Mouse (Mus musculus) bone marrow macrophage, adult 2 months (primary cell): Measurements from ENCODE around the gene Skap1. TPM values are rescaled to one million over a fixed set of nuclear protein-coding genes. Genes with fewer than 3 reads are reported as not detected.

Experiments used
- H3K27ac ChIP-seq: 2 replicates; pipeline ENCODE4 v1.5.1; 2012; ENCODE audit warnings: low read depth, low read length; ENCODE audit not compliant: insufficient read depth
- H3K4me1 ChIP-seq: 2 replicates; pipeline ENCODE4 v1.6.1; 2012; ENCODE audit warnings: low read length; ENCODE audit not compliant: control insufficient read depth, insufficient read depth
- H3K4me3 ChIP-seq: 2 replicates; pipeline ENCODE4 v1.5.1; 2012; ENCODE audit warnings: mild to moderate bottlenecking, low read length, moderate library complexity; ENCODE audit not compliant: insufficient read depth
- CTCF ChIP-seq: IDR thresholded peaks from 2 replicates; pipeline ENCODE4 v1.5.1; 2012; ENCODE audit warnings: low read depth, mild to moderate bottlenecking, low read length, moderate library complexity
- POLR2A ChIP-seq: IDR thresholded peaks from 2 replicates; pipeline ENCODE4 v1.6.1; 2012; ENCODE audit warnings: mild to moderate bottlenecking, low read depth, low read length, borderline replicate concordance
- polyA plus RNA-seq: library from polyadenylated mRNA; stranded (reverse); fragments of >200 nt; gene quantifications from 2 replicates; pipeline ENCODE4 v1.2.4, GENCODE M21; 2012; ENCODE audit not compliant: missing spikeins, insufficient read depth, insufficient read length

Skap1 gene
- polyA plus RNA-seq, 1 experiment = not detected

GRCm38 (mm10) chr11:96730327-96730726 lies 265.9 kb downstream of the Skap1 start:
- TF ChIP-seq POLR2A (no peak), CTCF (no peak)
- Histone ChIP-seq H3K27ac (no peak overlapping the region), H3K4me1 (no peaks in the 10 kb centered on the region), H3K4me3 (no peak overlapping the region)

DNA sequence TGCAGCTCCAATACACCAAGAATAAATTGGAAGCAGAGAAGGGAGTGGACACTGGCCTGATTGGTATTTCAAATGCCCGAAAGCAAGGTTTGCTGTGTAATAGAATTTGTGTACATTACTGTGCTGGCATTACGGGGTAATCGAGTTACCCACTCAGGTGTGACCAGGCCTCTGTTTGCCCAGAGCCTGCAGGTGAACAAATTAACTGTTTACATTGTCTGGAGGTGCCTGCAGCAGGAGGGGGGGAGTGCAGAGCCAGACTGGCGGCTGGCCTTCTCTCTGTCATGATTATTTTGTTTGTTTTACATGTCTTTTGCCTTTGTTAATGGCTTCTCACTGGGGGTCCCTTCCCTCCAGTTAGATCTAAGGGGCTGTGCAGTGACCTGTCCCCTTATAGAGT lies 268.3 kb downstream of the Skap1 start:
- Histone ChIP-seq H3K27ac (no peak overlapping the region), H3K4me1 (no peaks in the 10 kb centered on the region), H3K4me3 (no peak overlapping the region)
- TF ChIP-seq POLR2A (no peak), CTCF (no peak)

DNA sequence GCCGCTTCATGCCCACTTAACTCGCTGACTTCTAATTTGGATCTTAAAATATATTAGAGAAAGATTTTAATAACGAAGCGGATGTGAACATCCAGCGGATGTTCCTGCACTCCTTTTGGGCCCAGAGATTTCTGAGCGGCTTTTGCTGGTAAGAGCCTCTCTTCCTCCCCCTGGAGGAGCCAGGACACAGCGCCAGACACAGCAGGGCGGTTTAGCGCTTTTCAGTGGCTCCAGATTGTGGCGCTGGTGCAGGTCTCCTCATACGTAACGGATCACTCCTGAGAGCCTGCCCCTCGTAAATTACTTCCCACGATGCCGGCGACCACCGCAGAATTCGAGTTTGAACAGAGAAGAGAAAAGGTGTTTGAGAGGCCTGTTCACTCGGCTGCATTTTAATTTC lies 271.5 kb downstream of the Skap1 start:
- TF ChIP-seq CTCF (no peak), POLR2A (no peak)
- H3K4me1 ChIP-seq = no peaks in the 10 kb centered on the region
- H3K27ac ChIP-seq = no peak overlapping the region
- H3K4me3 ChIP-seq = no peak overlapping the region

DNA sequence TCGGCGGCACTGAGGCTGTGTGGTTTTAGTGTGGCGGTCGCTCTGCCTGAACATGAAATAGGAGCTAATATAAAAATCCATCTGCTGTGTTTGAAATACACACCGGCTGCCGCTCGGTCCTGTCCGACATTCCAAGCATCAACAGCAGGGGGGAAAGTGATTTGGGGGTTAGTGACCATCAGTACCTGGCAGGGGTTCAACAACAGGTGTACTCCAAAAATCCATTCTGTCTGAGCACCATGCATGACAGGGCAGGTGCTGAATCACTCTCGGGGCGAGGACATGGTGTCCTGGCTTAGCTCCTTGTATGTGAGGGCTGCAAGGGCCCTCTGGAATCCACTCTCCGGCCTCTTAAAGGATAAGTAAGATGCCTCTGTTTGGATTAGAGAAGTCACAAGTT lies 272.0 kb downstream of the Skap1 start:
- H3K4me1 ChIP-seq = no peaks in the 10 kb centered on the region
- TF ChIP-seq POLR2A (no peak), CTCF (no peak)
- no peak overlapping the region for H3K4me3 ChIP-seq
- no peak overlapping the region for H3K27ac ChIP-seq

DNA sequence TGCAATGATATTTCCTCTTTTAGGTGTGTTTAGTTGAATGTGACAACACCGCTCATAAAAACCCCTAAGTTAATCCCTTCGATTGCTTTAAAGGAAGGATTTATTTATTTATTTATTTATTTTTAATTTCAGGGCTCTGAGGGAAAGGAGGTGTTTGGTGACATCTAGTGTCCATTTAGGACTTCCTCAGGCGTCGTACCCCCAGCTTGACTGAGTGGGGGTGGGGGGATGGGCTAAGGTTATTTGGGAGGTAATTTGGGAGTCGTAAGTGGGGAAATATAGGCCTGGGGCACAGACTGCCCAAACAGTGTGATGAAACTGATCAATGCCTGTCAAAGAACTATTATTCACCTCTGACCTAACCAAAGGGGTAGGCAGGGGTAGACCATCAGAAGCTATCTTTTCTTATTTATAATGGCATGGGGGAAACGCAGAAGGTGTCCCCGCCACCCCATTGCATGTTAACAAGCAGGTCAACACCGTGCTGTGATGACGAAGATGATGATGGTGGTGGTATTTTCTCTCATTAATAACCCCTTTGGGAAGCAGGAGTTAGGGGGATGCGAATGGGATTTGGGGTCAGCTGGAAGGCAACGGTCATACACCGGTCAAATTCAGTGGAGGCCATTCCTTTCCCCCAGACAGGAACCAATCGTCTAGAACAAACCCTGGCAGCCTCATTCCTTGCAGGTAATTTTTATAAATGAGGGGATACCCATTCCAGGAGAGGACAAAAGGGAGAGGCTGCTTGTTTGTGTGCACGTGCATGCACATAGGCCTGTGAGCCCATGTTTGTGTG lies 273.5 kb downstream of the Skap1 start:
- H3K4me3 ChIP-seq = no peak overlapping the region
- H3K27ac ChIP-seq = no peak overlapping the region
- no peaks in the 10 kb centered on the region for H3K4me1 ChIP-seq
- TF ChIP-seq CTCF = no peak
- no peak for TF ChIP-seq POLR2A

- Histone ChIP-seq H3K4me3 (no peak overlapping the region), H3K27ac (no peak overlapping the region), H3K4me1 (no peaks in the 10 kb centered on the region)
- no peak for TF ChIP-seq POLR2A
- TF ChIP-seq CTCF = no peak
Observed at GRCm38 (mm10) chr11:96740796-96741195, 276.4 kb downstream of the Skap1 start.

DNA sequence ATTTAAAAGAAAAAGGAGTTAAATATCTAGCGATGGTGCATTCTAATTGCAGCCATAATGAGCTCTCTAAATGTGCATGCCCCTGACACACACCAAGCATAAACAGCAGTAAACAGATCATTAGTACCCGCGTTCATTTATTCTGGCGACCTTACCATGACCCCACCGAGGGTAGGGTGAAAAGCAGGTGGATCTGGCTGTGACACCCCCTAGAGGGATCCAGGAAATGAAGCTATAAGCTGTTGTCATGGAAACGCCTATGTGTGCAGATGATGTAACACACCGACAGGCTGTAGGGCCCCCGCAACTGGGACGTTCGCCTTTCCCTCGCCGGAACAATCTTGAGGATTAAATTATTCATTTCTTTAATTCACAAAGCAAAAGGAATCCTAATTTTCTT lies 277.6 kb downstream of the Skap1 start:
- no peaks in the 10 kb centered on the region for H3K4me1 ChIP-seq
- no peak overlapping the region for H3K27ac ChIP-seq
- no peak overlapping the region for H3K4me3 ChIP-seq
- no peak for TF ChIP-seq POLR2A
- TF ChIP-seq CTCF = no peak

- Histone ChIP-seq H3K4me1 (no peaks in the 10 kb centered on the region), H3K4me3 (no peak overlapping the region), H3K27ac (no peak overlapping the region)
- TF ChIP-seq POLR2A (no peak), CTCF (no peak)
Observed at GRCm38 (mm10) chr11:96743000-96743399, 278.6 kb downstream of the Skap1 start.

- Histone ChIP-seq H3K4me3 (no peak overlapping the region), H3K4me1 (no peaks in the 10 kb centered on the region), H3K27ac (no peak overlapping the region)
- TF ChIP-seq POLR2A = no peak
- no peak for TF ChIP-seq CTCF
Observed at GRCm38 (mm10) chr11:96743891-96744290, 279.5 kb downstream of the Skap1 start.

DNA sequence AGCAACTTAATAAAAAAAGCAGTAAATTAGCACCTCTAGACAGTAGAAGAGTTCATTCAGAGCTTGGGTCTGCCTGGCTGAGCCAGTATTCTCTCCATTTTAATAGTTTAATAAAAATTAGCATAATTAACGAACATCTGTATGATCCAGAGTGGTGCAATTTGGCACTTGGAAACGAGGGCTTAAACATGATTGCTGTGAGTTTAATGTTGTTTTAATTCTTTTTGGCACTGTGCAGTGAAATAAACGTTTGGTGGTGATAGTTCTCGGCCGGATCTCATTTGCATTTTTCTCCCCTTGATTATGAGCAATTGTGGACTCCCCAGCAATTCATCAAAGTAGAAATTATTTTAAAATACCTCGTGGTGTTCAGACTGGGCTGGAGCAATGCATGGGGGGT lies 282.3 kb downstream of the Skap1 start:
- TF ChIP-seq CTCF (no peak), POLR2A (no peak)
- Histone ChIP-seq H3K4me1 (no peaks in the 10 kb centered on the region), H3K27ac (no peak overlapping the region), H3K4me3 (no peak overlapping the region)
